Mouse (Mus musculus): ENCODE measurements at regions not wholly inside any gene's neighbourhood (a gene's known extent, or its start where the extent isn't known, plus 50 kb on each side); places are given as distances from the start of the nearest gene placed in this dataset.

DNA sequence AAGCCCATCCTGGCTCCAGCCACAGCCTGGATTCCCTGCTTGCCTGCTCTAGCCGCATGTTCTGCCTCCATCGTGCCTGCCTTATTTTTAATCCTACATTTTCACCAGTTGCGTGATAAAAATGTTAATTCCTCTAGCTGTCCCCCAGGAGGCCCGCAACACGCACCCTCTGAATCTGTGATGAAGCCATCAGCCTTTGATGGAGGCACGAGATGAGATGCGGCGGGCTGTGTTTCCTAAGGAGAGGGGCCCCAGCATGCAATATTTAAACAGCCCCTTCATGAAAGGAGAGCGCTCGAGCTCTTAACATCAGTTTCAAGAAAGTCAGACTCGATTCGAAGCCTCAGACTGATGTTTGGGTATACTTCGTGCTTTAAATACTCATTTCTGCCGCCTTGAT, 76.3 kb downstream of the Nptx2 start:
- no peak for DNase-seq (ENCODE audit: low read depth)

DNA sequence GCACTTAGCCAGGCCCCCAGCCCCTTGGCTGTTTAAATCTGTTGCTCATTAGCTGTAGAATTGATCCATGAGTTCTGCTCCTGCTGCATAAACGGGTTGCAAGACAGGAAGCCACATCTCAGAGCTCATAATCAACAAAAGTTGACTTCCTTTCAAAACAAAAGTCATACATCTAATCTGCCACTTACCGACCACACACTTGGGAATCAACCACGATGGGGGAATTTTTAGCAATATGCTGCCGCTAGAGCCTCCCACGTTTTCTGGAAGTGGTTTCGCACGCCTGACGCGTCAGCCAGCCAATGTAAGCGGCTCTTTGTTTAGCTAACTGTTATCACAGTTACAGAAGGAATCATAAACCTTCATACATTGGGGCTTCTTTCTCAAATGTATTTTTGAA, 77.7 kb downstream of the Nptx2 start:
- no peak for DNase-seq (ENCODE audit: low read depth)

DNA sequence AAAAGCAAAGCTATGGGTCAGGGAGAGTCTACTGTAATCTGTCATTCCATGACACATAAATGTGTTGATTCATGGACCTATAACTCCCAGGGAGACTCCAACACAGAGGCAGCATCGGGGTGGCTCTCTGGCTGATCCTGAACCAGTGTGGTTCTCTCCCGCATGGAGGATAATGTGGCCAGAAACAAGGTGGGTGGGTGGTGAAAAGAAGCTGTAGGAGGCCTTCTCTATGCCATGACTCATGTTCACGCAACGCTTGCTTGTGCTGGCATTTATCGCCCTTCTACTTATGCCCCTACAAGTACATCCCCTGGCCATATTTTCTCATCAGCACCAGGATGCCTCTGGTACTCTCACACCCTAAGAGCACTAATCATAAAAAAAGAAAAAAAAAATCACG, 86.6 kb downstream of the Nptx2 start:
- no peak for DNase-seq (ENCODE audit: low read depth)

DNA sequence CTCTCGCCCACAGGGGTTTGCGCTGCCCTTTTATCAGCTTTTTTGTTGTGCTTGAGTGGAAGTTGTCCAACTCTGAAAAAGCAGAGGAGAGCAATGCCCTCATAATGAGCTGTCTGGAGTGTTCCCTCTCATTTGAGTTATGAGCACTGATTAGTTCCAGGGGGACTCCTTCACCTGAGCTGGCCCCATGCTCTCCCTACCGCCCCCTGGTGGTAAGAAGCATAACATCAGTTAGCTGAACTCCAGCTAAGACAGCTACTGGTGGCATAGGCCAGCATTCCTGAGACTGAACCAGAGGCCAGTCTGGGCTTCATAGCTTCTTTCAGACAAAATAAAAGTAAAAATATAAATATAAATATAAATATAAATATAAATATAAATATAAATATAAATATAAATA, 92.9 kb downstream of the Nptx2 start:
- peak; percentile 29 for DNase-seq (ENCODE audit: low read depth)

DNA sequence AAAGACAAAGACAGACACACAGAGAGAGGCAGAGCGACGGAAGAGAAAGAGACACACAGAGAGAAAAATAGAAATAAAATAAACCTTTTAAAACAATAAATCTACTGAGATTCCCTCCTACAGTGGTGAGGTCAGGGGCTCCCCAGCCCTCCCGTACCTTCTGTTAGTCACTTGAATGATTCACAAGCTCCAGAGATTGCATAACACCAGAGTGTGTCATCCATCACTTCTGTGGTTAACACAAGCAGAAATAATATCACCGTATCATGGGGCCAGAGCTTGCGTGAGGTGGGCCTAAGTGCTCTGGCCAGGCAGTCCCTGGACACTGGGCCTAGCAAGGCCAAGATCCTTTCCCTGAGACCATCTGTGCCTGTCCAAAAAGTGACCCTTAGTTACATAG, 93.9 kb downstream of the Nptx2 start:
- peak; percentile 83 for DNase-seq (ENCODE audit: low read depth)

DNA sequence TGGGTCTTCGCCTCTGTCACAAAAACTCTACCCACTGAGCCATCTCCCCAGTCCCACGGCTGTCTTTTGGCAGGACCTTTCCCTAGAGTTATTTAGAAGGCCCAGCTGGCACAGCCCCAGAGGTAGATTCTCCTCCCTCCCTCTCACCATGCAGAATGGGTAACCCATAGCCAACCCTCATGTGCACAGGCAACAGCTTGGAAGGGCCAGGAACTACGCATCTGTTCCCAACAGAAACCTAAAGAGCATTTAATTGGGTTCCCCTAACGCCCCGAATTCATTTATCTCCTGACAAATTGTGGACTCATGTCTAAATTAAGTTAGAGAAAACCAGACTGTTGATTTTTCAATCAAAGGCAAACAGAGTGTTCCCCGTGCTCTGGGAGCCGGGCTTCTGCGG, 97.1 kb downstream of the Nptx2 start:
- no peak for DNase-seq (ENCODE audit: low read depth)

DNA sequence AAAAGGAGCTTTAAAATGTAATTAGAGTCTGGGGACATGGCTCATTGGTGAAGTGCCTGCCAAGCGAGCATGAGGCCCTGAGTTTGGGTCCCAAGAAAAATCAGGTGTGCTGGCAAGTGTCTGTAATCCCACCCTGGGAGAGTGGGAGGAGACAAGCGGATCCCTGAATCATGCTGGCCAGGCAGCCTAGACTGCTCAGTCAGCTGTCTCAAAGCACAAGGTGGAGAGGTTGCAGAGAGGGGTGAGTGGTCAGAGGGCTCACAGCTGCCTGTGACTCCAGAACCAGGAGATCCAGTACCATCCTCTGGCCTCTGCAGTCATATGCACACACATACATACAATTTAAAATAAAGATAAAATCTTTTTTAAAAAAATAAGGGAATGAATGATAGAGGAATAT, 97.7 kb downstream of the Nptx2 start:
- DNase-seq (ENCODE audit: low read depth): no peak

DNA sequence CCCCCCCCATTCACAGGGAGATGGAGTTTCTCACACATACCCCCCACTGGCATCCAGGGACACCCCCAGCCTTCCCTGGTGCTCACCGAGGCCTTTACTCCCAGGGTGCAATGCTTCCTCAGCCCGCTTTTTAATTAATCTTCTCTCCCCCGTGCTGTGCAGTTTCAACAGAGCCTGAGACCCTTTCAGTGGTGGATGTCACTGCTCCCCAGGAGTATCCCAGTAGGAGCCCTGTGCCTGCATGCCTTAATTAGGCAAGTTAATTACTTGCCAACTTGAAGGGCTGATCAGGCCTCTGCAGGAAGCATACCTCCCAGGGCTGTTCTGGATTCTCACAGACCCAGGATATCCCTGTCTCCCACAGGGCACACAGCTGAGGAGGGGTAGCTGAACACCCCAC, 99.7 kb downstream of the Nptx2 start:
- DNase-seq (ENCODE audit: low read depth): no peak

DNA sequence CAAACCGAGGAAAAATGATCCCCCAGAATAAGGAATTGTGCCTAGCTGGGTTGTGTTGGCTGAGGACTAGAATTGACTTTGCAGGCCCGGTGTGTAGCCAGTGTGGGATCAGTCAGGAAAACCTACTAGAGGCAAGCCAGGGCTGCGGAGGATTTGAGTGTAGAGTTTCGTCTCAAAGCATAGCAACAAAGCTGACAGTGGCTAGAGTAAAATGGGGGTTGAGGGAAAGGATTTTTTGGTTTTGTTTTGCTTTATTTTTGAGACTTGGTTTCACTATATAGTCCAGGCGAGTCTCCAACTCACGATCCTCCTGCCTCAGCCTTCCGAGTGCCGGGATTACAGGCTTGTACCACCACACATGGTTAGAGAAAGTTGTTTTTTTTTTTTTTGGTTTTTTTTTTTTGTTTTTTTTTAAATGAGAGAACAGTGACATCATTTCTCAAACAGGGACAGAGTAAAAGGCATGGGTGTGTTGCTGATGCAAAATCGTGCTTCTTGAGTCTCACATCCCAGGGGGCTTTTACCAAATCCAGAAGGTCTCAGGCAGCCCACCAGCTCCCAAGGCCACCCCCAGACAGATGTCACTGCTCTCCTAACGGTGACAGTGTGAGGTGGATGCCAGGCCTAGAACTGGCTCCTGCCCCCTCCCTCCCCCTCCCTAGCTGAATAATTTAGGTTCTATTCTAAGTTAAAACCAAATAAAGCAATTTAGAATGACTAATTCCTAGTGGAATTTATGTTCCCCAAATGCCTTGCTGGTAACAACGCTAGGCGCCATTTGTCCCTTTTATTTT, 101.8 kb downstream of the Nptx2 start:
- no peak for DNase-seq (ENCODE audit: low read depth)

DNA sequence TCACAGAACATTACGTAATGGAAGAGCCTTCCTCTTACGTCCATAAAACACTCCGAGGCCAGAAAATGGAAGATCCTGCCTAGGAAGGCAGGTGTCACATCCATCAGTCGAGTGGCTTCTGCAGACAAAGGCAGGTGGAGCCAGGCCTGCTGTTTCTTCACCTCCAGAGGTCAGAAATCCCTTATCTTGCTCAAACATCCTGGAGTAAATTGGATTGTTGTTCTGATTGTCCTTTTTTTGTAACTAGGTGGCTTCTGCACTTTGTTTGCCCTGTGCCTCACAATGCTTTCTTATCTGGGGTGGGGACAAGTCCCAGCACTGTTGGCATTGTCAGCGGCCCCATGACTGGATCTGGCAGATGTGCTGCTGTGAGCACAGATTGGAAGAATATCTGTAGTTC, 106.5 kb downstream of the Nptx2 start:
- no peak for DNase-seq (ENCODE audit: low read depth)

DNA sequence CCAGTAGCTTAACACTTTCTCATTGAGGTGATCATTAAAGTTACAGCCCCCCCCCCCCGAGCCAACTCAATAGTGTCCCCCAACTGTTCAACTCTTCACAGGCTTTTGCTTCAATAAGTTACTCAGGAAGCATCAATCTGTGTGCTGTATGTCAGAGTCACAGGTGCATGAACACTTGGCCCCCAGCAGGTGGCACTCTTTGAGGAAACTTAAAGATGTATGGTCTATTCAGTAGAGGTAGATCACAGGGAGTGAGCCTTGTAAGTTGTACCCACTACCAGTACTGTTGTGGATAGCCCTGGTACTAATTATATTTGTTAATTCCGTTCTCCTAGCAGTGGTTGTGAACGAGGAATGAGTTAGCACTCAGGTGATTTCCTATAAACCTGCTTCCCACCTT, 99.6 kb downstream of the Tmem130 start:
- no peak for DNase-seq (ENCODE audit: low read depth)

DNA sequence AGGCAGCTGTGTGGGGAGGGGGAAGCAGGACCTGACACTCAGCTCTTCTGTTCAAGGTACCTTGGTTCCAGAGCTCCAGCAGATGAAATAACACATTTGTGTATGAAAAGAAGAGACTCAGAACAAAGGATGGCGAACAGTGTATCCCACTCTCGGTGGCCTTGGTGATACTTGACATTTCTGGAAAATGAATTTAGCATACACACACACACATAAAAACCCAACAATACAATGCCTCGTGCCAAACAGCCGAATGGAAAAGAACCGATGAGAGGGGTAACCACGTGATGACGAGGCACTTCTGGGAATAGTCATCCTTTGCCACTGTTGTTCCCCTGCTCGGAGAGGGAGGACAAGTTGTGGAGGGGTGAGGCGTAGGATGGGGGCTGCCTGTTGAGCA, 97.6 kb downstream of the Tmem130 start:
- no peak for DNase-seq (ENCODE audit: low read depth)

DNA sequence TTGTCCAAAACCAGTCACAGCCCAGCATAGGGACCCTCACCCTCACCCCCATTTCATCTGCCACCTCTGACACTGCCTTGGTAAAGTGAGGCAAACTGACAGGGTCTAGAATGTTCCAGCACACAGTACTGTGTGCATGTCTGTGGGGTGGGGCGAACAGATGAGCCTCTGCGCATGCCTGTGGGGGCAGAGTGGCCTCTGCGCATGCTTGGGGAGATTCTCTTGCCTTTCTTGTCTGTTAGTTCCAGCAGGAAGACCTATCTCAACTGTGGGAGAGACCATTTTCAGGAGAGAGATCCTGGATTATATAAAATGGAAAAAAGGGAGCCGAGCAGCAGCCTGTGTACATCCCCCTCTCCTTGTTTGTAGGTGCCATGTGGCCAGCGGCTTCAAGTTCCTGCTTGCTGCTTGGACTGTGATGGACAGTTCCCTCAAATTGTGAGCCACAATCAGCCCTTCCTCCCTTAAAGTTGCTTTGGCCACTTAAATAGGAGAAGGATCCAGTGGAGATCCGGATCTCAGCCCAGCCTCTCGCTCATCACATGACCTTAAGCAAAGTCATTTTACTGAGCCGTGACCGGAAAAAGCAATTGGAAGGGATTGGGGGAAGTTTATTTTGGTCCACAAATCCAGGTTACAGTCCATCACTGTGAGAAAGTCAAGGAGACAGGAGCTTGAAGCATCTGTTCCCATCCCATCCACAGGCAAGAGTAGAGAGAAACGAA, 96.9 kb downstream of the Tmem130 start:
- no peak for DNase-seq (ENCODE audit: low read depth)

DNA sequence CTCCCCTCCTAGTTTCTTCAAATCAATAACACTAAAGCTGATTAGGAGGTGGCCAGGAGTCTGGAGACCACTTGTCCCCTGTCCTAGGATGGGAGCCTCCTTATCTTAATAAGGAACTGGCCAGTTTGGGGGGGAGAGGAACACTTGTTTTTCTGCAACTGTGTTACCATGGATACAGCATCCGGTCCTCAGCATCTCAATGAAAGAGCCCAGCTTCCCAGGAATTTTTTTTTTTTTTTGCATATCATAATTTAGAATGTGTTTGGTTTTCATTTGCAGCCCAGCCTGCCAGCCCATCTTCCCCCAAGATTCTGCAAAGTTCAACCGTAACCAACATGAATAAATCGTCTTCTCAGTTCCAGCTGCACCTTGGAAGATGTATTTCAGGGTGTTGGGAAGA, 93.6 kb downstream of the Tmem130 start:
- DNase-seq (ENCODE audit: low read depth): no peak

DNA sequence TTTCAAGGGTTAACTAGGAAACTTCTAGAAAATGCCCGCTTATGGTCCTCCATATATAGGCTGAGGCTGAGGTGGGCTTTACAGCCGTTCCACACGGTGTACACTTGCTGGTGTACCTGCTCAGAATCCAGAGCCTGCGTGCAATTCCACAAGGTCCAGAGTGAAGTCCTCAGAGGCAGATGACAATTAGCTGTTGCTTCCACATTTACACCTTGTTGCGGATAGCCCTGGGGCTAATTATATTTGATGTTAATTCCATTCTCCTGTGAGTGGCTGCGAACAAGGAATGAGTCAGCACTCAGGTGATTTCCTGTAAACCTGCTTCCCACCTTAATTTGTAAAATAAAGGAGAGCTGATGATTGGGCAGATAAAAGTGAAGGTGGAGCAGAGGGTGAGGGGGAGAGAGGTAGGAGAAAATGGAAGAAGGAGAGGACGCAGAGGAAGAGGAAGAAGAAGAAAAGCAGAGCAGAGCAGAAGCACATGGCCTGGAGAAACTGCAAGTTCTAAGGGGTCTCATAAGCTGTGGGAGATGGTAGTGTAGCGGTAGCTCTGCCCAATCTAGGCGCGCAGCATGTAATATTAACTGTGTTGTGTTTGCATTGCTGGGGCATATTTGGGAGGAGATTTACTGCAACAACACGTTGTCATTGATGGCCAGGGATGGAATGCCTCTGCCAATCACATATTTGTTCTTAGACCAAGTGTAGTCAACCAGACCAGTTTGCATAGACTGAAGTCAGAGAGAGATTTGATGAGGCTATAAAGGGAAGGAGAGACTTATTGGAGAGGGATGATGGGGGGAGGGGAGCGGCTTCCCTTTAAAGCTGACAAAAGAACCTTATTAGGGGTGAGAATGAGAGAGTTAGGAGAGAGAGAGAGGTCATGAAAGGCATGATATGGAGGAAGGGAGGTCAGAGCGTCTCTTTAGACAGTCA, 82.5 kb downstream of the Tmem130 start:
- no peak for DNase-seq (ENCODE audit: low read depth)

DNA sequence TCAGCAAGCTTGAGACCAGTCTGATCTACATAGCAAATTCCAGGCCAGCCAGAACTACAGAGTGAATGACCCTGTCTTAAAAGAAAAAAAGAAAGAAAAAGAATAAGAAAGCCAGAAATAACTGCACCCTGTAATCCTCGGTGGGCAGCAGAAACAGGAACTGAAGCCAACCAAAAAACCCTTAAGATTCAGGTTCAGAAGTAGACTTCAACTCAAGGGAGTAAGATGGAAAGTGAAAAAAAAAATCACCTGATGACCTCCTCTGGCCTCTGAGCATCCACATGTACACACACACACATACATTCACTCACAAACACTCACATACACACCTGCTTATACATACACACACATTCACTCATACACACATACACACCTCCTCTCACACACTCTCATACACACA, 77.4 kb downstream of the Tmem130 start:
- no peak for DNase-seq (ENCODE audit: low read depth)

Measured in NIH3T3 (cell line).